Mouse (Mus musculus): ENCODE measurements around the gene Foxj1.

Foxj1 gene

DNA sequence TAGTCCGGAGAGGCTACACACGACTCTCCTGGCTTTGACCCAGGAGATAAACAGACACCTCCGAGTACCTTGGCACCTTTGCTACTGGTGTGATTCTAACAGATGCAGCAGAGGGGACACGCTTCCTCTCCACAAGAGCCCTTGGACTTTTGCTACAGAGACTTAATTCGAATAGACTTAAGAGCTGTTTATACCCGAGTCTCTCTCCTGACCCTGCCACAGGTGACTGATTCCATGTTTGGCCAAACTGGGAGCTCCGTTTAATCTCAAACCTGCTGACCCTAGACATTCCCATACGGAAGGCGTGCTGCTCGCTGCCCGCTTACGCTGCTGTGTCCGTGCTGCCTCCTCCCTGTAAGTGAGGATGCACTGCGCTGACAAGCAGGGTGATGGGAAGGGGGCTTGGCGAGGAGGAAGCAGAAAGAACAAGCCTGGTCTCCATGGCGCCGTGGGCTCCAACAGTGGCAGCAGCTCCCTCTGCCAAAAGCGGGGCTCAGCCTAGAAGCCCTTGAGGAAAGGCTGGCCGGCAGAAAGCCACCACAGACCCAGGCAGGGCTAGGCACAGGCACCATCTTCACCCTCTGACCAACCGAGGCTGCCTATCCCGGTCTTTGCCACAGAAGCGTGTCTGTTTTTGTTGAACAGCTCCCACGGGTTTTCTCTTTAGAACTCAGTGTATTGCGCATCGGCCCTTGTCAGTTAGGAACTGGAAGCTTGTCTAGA is 7.0 kb upstream of the Foxj1 start:
- DNase-seq (ENCODE audit: low spot score): no peak

GRCm38 (mm10) chr11:116337531-116337930 is 2.3 kb upstream of the Foxj1 start:
- DNase-seq (ENCODE audit: low spot score): no peak

DNA sequence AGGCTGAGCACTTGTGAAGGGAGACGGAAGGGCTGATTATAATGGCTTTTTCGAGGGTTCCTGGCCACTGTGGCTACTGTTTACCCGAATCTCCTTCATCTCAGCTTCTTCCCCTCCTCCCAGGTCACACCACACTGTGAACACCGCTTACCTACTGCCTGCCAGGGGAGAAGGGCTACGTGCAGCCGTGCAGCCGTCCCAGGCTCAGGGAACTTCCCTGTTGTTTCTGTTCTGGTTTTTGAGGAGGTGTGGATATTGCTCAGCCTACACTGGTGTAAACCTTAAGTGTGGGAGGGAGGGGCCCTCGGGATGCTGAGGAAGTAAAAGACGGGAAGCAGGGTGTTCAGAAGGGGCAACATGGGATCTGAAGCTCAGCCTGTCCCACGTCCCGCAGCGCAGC is 1.8 kb upstream of the Foxj1 start:
- no peak for DNase-seq (ENCODE audit: low spot score)

DNA sequence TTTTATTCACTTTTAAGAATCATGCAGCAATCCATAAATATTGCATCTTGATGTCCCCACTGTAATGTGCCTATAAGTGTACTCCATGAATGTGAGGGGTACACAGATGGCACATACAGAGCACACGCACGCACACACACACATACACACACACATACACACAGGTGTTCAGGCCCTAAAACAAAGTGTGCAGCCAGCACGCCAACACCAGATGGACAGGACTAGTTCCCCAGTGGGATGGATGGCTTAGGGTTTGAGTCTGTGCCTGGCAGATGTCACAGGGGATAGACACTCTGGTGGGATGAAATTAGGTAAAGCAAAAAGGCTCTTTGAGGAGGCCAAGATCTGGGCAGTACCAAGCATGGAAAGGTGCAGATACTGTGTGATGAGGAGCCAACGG is 1.2 kb upstream of the Foxj1 start:
- no peak for DNase-seq (ENCODE audit: low spot score)

- no peak for DNase-seq (ENCODE audit: low spot score)
These were observed 799 bp downstream of the Foxj1 start for GRCm38 (mm10) chr11:116334417-116334782.

- no peak for DNase-seq (ENCODE audit: low spot score)
These were observed 1.4 kb downstream of the Foxj1 start for GRCm38 (mm10) chr11:116333526-116334416.

DNA sequence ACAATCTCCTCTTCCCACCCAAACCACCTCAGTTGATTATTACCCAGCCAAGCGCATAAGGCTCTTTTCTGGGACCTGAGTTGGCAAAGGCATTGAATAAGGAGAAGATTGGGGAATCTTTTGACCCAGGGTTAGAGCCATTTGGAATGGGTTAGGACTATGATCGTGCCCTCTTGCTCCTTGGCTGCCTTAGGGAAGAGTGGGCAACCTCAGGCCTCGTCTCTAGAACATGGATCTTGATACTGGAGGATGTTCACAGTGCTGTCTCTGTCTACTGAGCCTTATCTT is 2.3 kb downstream of the Foxj1 start:
- DNase-seq (ENCODE audit: low spot score): no peak

DNA sequence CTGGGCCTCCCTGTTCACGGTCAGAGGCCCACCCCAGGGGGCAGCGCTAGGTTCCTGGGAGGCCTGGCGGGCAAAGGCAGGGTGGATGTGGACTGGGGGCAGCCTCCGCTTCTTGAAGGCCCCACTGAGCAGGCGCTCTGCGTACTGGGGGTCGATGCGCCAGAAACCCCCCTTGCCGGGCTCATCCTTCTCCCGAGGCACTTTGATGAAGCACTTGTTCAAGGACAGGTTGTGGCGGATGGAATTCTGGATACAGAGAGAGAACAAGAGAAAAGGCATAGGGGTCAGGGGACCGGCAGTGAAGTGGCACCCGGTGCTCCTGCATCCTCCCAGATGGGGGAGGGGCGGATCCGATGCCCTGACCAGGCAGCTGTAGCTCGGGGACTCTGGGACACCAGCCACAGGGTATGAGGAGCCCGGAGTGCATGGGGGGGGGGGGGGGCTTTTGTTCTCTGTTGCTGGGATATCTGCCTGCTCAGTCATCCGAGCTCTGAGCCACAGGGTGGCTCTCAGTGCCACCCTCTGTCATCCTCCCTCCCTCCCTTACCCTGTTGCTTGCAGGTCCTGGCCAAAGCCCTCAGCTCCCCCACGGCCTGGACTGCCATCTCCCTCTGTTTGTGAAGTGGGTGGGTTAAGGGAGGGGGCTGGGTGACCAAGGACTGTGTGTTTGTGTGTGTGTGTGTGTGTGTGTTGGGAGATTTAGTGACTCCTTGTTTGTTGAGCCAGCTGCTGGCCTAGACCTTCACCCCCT is 2.8 kb downstream of the Foxj1 start:
- DNase-seq (ENCODE audit: low spot score): no peak

DNA sequence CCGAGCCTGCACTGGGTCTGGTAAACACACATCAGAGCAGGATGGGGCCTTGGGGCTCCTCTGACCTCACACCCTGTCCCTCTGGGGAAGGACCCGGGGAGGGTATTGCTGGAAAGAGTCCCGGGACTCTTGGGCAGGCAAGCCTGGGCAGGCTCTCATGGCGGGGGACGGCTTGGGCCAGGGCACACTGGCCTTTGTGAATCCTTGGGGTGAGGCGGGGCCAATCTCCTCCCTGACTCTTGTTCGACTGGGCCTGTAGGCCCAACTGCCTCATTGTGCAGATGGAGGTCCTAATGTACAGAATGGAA is 5.0 kb downstream of the Foxj1 start:
- no peak for DNase-seq (ENCODE audit: low spot score)

GRCm38 (mm10) chr11:116329314-116330210 is 5.6 kb downstream of the Foxj1 start:
- peak; percentile 46 for DNase-seq (ENCODE audit: low spot score)

- no peak for DNase-seq (ENCODE audit: low spot score)
These were observed 8.1 kb downstream of the Foxj1 start for GRCm38 (mm10) chr11:116326963-116327603.

DNA sequence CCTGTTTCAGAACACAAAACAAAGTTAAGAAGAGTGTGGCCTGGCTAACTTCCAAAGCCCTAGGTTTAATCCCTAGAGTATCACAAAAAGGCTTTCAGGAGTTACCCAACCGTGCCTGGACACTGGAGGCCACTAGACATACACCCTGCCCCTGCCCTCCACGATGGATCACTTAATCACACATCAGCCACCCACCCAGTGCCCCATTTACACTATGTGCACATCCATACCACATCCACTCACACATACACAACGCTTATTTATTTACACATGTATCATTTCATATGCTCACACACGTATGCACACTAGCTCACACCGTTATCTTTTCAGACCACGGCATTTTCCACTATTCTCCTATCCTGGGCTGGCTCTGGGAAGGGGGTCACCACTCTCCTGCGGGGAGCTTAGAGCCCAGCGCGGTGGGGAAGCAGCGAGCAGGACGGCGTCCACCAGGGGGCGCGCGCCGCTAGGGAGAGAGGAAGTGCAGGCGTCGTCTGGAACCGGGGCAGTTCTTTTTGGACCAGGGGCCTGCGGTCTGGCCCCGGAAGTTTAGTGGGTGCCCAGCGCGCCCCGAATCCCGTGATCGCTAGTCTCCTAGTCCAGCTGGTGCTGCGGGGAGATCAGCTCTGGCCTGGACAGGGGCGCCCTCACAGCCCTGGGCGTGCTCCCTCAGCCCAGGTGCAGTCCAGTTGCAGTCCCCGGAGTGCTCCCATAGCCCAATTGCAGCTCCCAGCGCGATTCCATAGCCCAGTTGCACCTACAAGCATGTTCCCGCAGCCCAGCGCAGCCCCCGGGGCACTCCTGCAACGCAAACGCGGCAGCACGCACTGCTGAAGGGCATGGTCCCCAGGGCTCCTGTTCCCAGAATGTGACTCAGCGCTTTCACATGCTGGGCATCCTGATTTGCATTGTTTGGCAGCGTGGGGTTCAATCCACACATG is 16.2 kb downstream of the Foxj1 start:
- peak; percentile 78 for DNase-seq (ENCODE audit: low spot score)

DNA sequence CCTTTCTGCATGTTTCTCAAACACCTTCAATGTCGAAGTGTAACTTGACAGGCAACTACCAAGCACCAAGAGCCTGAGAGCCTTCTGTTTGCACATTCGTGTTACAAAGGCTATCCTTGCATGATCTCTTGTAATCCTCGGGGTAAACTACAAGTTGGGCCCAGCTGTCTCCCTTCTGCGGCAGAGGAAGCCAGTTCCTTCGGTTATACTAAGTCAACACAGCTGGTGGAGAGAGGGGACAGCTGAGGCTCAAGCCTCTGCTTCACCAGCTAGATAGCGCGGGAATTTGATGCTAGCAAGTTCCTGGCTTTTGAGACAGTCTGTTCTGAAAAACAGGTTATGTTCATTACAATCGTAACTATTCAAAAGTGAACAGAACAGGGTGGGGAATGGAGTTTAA is 22.8 kb downstream of the Foxj1 start:
- no peak for DNase-seq (ENCODE audit: low spot score)

GRCm38 (mm10) chr11:116311169-116311568 is 24.0 kb downstream of the Foxj1 start:
- peak; percentile 22 for DNase-seq (ENCODE audit: low spot score)

DNA sequence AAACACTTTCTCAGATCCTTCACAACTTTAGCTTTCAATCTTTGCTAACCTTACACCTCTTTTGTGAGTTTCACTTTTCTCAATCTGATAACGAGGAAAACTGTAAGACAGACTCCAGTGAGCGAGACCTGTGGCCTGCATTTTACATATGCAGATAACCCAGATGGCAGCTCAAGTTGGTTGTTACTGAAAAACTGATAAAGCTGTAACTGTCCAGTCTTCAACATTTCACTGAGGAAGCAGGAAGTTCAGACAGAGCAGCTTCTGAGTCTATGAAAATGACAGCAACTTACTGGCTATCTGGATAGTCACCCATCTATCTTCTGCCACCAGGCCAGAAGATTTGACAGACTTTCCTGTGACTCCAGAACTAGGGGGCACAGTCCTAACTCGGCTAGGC is 25.6 kb downstream of the Foxj1 start:
- no peak for DNase-seq (ENCODE audit: low spot score)

GRCm38 (mm10) chr11:116307762-116308531 is 27.3 kb downstream of the Foxj1 start:
- DNase-seq (ENCODE audit: low spot score): peak; percentile 61

- DNase-seq (ENCODE audit: low spot score): peak; percentile 18
These were observed 28.0 kb downstream of the Foxj1 start, which contains the start of gene Exoc7 for GRCm38 (mm10) chr11:116307019-116307725. Gene Exoc7 (minus strand): TSS chr11:116307233.

DNA sequence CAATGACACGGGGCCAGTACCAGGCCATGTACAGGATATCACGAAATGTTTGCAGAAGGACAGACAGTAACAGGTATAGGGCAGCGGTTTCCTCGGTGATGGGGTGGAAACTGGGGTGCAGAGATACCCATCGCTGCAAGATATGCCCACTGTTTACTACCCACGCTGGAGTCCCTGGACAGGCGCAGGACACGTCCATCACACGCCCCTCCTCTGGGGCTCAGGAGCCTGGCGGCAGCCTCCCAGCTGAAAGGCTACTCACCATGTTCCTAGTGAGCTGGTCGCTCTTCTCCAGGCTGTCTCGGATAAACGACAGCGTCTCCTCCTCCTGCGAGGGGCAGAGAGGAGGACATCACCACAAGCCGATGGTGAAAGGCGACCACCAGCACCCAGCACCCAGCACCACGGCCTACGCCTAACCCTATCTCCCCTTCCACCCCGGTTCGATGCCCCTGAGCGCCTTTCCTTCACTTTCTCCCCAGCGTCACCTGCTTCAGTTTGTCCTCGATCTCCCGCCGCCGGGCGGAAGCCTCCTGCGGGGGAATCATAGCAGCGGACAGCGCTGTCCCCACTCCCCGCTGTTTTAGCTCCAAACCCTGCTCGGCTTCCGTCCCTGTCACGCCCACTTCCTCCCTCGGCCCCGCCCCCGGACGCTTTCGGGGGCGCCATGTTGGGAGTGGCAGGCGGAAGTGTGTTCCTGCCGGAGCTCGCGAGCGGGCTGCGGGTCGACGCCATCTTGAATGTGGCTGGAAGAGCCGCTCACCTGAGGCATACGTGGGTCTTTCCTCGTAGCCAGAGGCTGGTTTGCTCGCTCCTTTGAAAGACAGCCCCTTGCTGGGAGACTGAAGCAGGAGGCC is 28.8 kb downstream of the Foxj1 start:
- peak; percentile 96 for DNase-seq (ENCODE audit: low spot score)
